Mouse (Mus musculus) midbrain, embryonic 10.5 days (tissue): ENCODE results near the gene Ptov1. TPM values are rescaled to one million over a fixed set of nuclear protein-coding genes. Genes with fewer than 3 reads are reported as not detected.
A peak's percentile ranks its signal among the peaks of the same experiment; 100 is the strongest.

Experiments
- DNase-seq: peaks from one replicate; pipeline ENCODE4 v3.0.0-alpha.2; 2017; ENCODE audit warnings: low spot score
- H3K27ac ChIP-seq: fragments of 300-500 bp; sonication (generic); replicated peaks from 2 replicates; pipeline ENCODE4 v1.5.1; 2016; ENCODE audit warnings: mild to moderate bottlenecking
- H3K27me3 ChIP-seq: fragments of 300-500 bp; sonication (generic); 2 replicates; pipeline ENCODE4 v1.6.1; 2016; ENCODE audit warnings: low read depth, mild to moderate bottlenecking; ENCODE audit not compliant: poor library complexity, severe bottlenecking
- H3K36me3 ChIP-seq: fragments of 300-500 bp; sonication (generic); 2 replicates; pipeline ENCODE4 v1.6.1; 2016; ENCODE audit warnings: mild to moderate bottlenecking, moderate library complexity
- H3K4me1 ChIP-seq: fragments of 300-500 bp; sonication (generic); 2 replicates; pipeline ENCODE4 v1.6.1; 2016
- H3K4me3 ChIP-seq: fragments of 300-500 bp; sonication (generic); 2 replicates; pipeline ENCODE4 v1.5.1; 2016; ENCODE audit warnings: mild to moderate bottlenecking, moderate library complexity
- H3K9me3 ChIP-seq: fragments of 300-500 bp; sonication (generic); replicated peaks from 2 replicates; pipeline ENCODE4 v1.6.1; 2016; ENCODE audit warnings: mild to moderate bottlenecking
- WGBS: fragments of 180-500 bp; shearing (Covaris S2); methylation state at CpG from one replicate; pipeline ENCODE4 v1.1.7; 2016; 5-methylcytosine and 5-hydroxymethylcytosine counted together
- polyA plus RNA-seq: library from polyadenylated mRNA; unstranded; fragments of >200 nt; fragmentation: Nextera tagmentation; extraction: Ambion mirVana; gene quantifications from 2 replicates; pipeline ENCODE4 v1.2.1, GENCODE M21; 2016

Gene Ptov1
- polyA plus RNA-seq, 1 experiment from 2014 or later: 478 TPM

- DNase-seq: peak; percentile 93
- H3K36me3 ChIP-seq: peaks cover 36% of the 10 kb centered on the region
- peak within 1 kb of the TSS; percentile 75 for H3K4me3 ChIP-seq
- peaks cover 85% of the 10 kb centered on the region for H3K4me1 ChIP-seq
- H3K27ac ChIP-seq: peak within 1 kb of the TSS; percentile 95
- no peaks in the 10 kb centered on the region for H3K27me3 ChIP-seq
- WGBS: under 1% methylated on average over 34 of the region's 34 CpGs
- H3K9me3 ChIP-seq: no peaks in the 10 kb centered on the region
Observed at GRCm38 (mm10) chr7:44895593-44896434, 26.2 kb upstream of the Ptov1 start, which contains the start of gene Fuz. Fuz (plus strand) TSS chr7:44896079.

- H3K4me1 ChIP-seq: peaks cover 85% of the 10 kb centered on the region
- peak overlapping the region; percentile 75 for H3K4me3 ChIP-seq
- H3K9me3 ChIP-seq: no peaks in the 10 kb centered on the region
- H3K36me3 ChIP-seq: peaks cover 36% of the 10 kb centered on the region
- no peak for DNase-seq
- 62% methylated on average over 7 of the region's 7 CpGs for WGBS
- H3K27me3 ChIP-seq: no peaks in the 10 kb centered on the region
- peak overlapping the region; percentile 95 for H3K27ac ChIP-seq
Observed at GRCm38 (mm10) chr7:44895206-44895592, 25.6 kb upstream of the Ptov1 start.

GRCm38 (mm10) chr7:44894175-44894574 is 24.6 kb upstream of the Ptov1 start:
- Histone ChIP-seq H3K9me3 (no peaks in the 10 kb centered on the region), H3K36me3 (peaks cover 35% of the 10 kb centered on the region), H3K27me3 (no peaks in the 10 kb centered on the region), H3K4me3 (no peak overlapping the region), H3K4me1 (peaks cover 80% of the 10 kb centered on the region), H3K27ac (peak overlapping the region; percentile 95)
- 88% methylated on average over 3 of the region's 3 CpGs for WGBS
- DNase-seq: no peak

- peak overlapping the region; percentile 90 for H3K4me3 ChIP-seq
- peak; percentile 45 for DNase-seq
- peak overlapping the region; percentile 95 for H3K27ac ChIP-seq
- H3K9me3 ChIP-seq: no peaks in the 10 kb centered on the region
- 15% methylated on average over 8 of the region's 8 CpGs for WGBS
- H3K27me3 ChIP-seq: no peaks in the 10 kb centered on the region
- H3K36me3 ChIP-seq: peaks cover 35% of the 10 kb centered on the region
- peaks cover 80% of the 10 kb centered on the region for H3K4me1 ChIP-seq
Observed at GRCm38 (mm10) chr7:44893197-44893596, 23.6 kb upstream of the Ptov1 start.

- peak within 1 kb of the TSS; percentile 90 for H3K4me3 ChIP-seq
Observed at GRCm38 (mm10) chr7:44892276-44892921, 22.8 kb upstream of the Ptov1 start, which contains the start of gene Med25. Med25 (minus strand) TSS chr7:44892712.

GRCm38 (mm10) chr7:44891611-44892010 is 22.0 kb upstream of the Ptov1 start:
- Histone ChIP-seq H3K9me3 (no peaks in the 10 kb centered on the region), H3K4me3 (peak overlapping the region; percentile 90), H3K27me3 (no peaks in the 10 kb centered on the region), H3K27ac (peak overlapping the region; percentile 95), H3K4me1 (peaks cover 73% of the 10 kb centered on the region), H3K36me3 (peaks cover 45% of the 10 kb centered on the region)
- no peak for DNase-seq
- WGBS: 33% methylated on average over 6 of the region's 6 CpGs

More at GRCm38 (mm10) chr7:44892276-44892921, 22.8 kb upstream of the Ptov1 start, which contains the start of gene Med25:
- H3K36me3 ChIP-seq: peaks cover 39% of the 10 kb centered on the region
- peak within 1 kb of the TSS; percentile 95 for H3K27ac ChIP-seq
- no peaks in the 10 kb centered on the region for H3K27me3 ChIP-seq
- no peaks in the 10 kb centered on the region for H3K9me3 ChIP-seq
- WGBS: under 1% methylated on average over 56 of the region's 56 CpGs
- peaks cover 74% of the 10 kb centered on the region for H3K4me1 ChIP-seq
- peak; percentile 96 for DNase-seq

GRCm38 (mm10) chr7:44890737-44891136 is 21.1 kb upstream of the Ptov1 start:
- peaks cover 76% of the 10 kb centered on the region for H3K4me1 ChIP-seq
- DNase-seq: no peak
- peaks cover 53% of the 10 kb centered on the region for H3K36me3 ChIP-seq
- H3K27ac ChIP-seq: peak overlapping the region; percentile 95
- 90% methylated on average over 4 of the region's 4 CpGs for WGBS
- H3K4me3 ChIP-seq: peak overlapping the region; percentile 90
- no peaks in the 10 kb centered on the region for H3K9me3 ChIP-seq
- H3K27me3 ChIP-seq: no peaks in the 10 kb centered on the region

- Histone ChIP-seq H3K36me3 (peaks cover 59% of the 10 kb centered on the region), H3K27ac (0 out of 2 replicates have a peak overlapping the region, but pooled peaks have one; percentile 95), H3K4me3 (peak overlapping the region; percentile 90), H3K27me3 (no peaks in the 10 kb centered on the region), H3K9me3 (no peaks in the 10 kb centered on the region), H3K4me1 (peaks cover 76% of the 10 kb centered on the region)
- 92% methylated on average over 7 of the region's 7 CpGs for WGBS
- DNase-seq: no peak
Observed at GRCm38 (mm10) chr7:44890180-44890579, 20.6 kb upstream of the Ptov1 start.

- Histone ChIP-seq H3K36me3 (peaks cover 76% of the 10 kb centered on the region), H3K27me3 (no peaks in the 10 kb centered on the region), H3K4me1 (peaks cover 59% of the 10 kb centered on the region), H3K27ac (no peak overlapping the region; the same call in 1 of the 2 replicates), H3K4me3 (0 out of 2 replicates have a peak overlapping the region, but pooled peaks have one; percentile 9), H3K9me3 (no peaks in the 10 kb centered on the region)
- WGBS: 96% methylated on average over 13 of the region's 13 CpGs
- no peak for DNase-seq
Observed at GRCm38 (mm10) chr7:44888256-44889105, 18.9 kb upstream of the Ptov1 start.

- Histone ChIP-seq H3K27ac (no peak overlapping the region), H3K4me1 (peaks cover 53% of the 10 kb centered on the region), H3K4me3 (no peak overlapping the region), H3K36me3 (peaks cover 91% of the 10 kb centered on the region), H3K9me3 (no peaks in the 10 kb centered on the region), H3K27me3 (no peaks in the 10 kb centered on the region)
- DNase-seq: no peak
- 91% methylated on average over 7 of the region's 7 CpGs for WGBS
Observed at GRCm38 (mm10) chr7:44886964-44887363, 17.4 kb upstream of the Ptov1 start.

- DNase-seq: no peak
- Histone ChIP-seq H3K27ac (no peak overlapping the region), H3K27me3 (no peaks in the 10 kb centered on the region), H3K36me3 (peaks cover 100% of the 10 kb centered on the region), H3K9me3 (no peaks in the 10 kb centered on the region), H3K4me1 (peaks cover 34% of the 10 kb centered on the region), H3K4me3 (no peak overlapping the region)
- WGBS: 98% methylated on average over 5 of the region's 5 CpGs
Observed at GRCm38 (mm10) chr7:44884637-44885036, 15.0 kb upstream of the Ptov1 start.

GRCm38 (mm10) chr7:44883036-44883435 is 13.4 kb upstream of the Ptov1 start:
- Histone ChIP-seq H3K27me3 (no peaks in the 10 kb centered on the region), H3K9me3 (no peaks in the 10 kb centered on the region), H3K27ac (no peak overlapping the region), H3K4me1 (peaks cover 19% of the 10 kb centered on the region), H3K4me3 (no peak overlapping the region), H3K36me3 (peaks cover 100% of the 10 kb centered on the region)
- no peak for DNase-seq
- WGBS: 93% methylated on average over 3 of the region's 3 CpGs
